Mouse (Mus musculus) regulatory T cell (primary cell): ENCODE data around the gene Pold3.
"Not testable (repeated sequence)": the region's sequence is repeated elsewhere in the genome, so short reads cannot be mapped to it uniquely, and the experiment has no call there.

Experiments
- in situ Hi-C: fragments of 300-600 bp; cut with MboI, MseI; formaldehyde crosslinking; loops from one replicate; pipeline ENCODE4 v1.15.1; 2025; ENCODE audit warnings: high pct_unique_total_duplicates

Pold3 gene

GRCm38 (mm10) chr7:100111506-100111905 is 9.9 kb downstream of the Pold3 start:
- in situ Hi-C loops, result no loop called here

- in situ Hi-C loops, result no loop called here
These were observed 13.0 kb downstream of the Pold3 start for GRCm38 (mm10) chr7:100108341-100108740.

GRCm38 (mm10) chr7:100104677-100105076 is 16.7 kb downstream of the Pold3 start:
- in situ Hi-C loops, result no loop called here

GRCm38 (mm10) chr7:100100031-100100595 is 21.3 kb downstream of the Pold3 start:
- in situ Hi-C loops, result no loop called here

GRCm38 (mm10) chr7:100086891-100087290 is 34.5 kb downstream of the Pold3 start:
- in situ Hi-C loops, result no loop called here

- in situ Hi-C loops, result no loop called here
These were observed 35.1 kb downstream of the Pold3 start for GRCm38 (mm10) chr7:100086159-100086755.

GRCm38 (mm10) chr7:100083812-100084211 is 37.6 kb downstream of the Pold3 start:
- in situ Hi-C loops, result no loop called here

- in situ Hi-C loops, result no loop called here
These were observed 38.5 kb downstream of the Pold3 start for GRCm38 (mm10) chr7:100082836-100083235.

- in situ Hi-C loops, result no loop called here
These were observed 41.1 kb downstream of the Pold3 start for GRCm38 (mm10) chr7:100080087-100080781.

- in situ Hi-C loops, result no loop called here
These were observed 44.3 kb downstream of the Pold3 start for GRCm38 (mm10) chr7:100077071-100077470.

GRCm38 (mm10) chr7:100076296-100076695 is 45.1 kb downstream of the Pold3 start:
- in situ Hi-C loops, result no loop called here

GRCm38 (mm10) chr7:100073959-100074358 is 47.4 kb downstream of the Pold3 start:
- in situ Hi-C loops, result no loop called here

- in situ Hi-C loops, result not testable (repeated sequence)
These were observed 68.4 kb downstream of the Pold3 start for GRCm38 (mm10) chr7:100052991-100053390.

- in situ Hi-C loops, result no loop called here
These were observed 69.5 kb downstream of the Pold3 start for GRCm38 (mm10) chr7:100051904-100052303.

GRCm38 (mm10) chr7:100046486-100046885 is 74.9 kb downstream of the Pold3 start:
- in situ Hi-C loops, result no loop called here

- in situ Hi-C loops, result no loop called here
These were observed 77.7 kb downstream of the Pold3 start for GRCm38 (mm10) chr7:100043605-100044031.

- in situ Hi-C loops, result no loop called here
These were observed 78.3 kb downstream of the Pold3 start for GRCm38 (mm10) chr7:100043096-100043495.

- in situ Hi-C loops, result no loop called here
These were observed 79.2 kb downstream of the Pold3 start for GRCm38 (mm10) chr7:100042120-100042519.

- in situ Hi-C loops, result no loop called here
These were observed 84.9 kb downstream of the Pold3 start for GRCm38 (mm10) chr7:100036495-100036894.

GRCm38 (mm10) chr7:100036050-100036449 is 85.3 kb downstream of the Pold3 start:
- in situ Hi-C loops, result no loop called here

GRCm38 (mm10) chr7:100034815-100035463 is 86.4 kb downstream of the Pold3 start:
- in situ Hi-C loops, result no loop called here

- in situ Hi-C loops, result no loop called here
These were observed 87.7 kb downstream of the Pold3 start for GRCm38 (mm10) chr7:100033672-100034071.
